23 mouse cellular contexts compared by ENCODE assay signal in genomic region chr13:36484391-36484790, GRCm38 (mm10).
"Had no signal": no experiment of that assay in that cellular context is flagged by ENCODE, and none has a peak within 500 bp of the region (broad histone marks: within the 10 kb centered on the region; RNA-seq: fewer than 3 reads in every experiment).

No protein-coding gene starts in this region.

- H3K4me1 ChIP-seq: hindbrain, embryonic 10.5 days; hindbrain, embryonic 12.5 days; intestine, embryonic 15.5 days; limb, embryonic 10.5 days; limb, embryonic 12.5 days had no signal

- H3K9me3 ChIP-seq: heart, embryonic 10.5 days; heart, embryonic 12.5 days; hindbrain, embryonic 10.5 days; hindbrain, embryonic 12.5 days; intestine, embryonic 15.5 days; limb, embryonic 10.5 days; limb, embryonic 12.5 days; liver, embryonic 13.5 days; liver, embryonic 15.5 days had no signal

- H3K4me2 ChIP-seq: heart, embryonic 12.5 days; hindbrain, embryonic 12.5 days; hindbrain, embryonic 14.5 days; intestine, embryonic 15.5 days; limb, embryonic 12.5 days; liver, embryonic 11.5 days; liver, embryonic 13.5 days; liver, embryonic 15.5 days had no signal

- ATAC-seq: hindbrain, embryonic 16.5 days; inflammation-experienced regulatory T-cells, adult 6 months; intestine, embryonic 15.5 days; intestine, postnatal 0 days; liver, postnatal 0 days had no signal

- H3K27ac ChIP-seq: gastrocnemius, adult 2 months; heart, embryonic 10.5 days; hindbrain, embryonic 10.5 days; hindbrain, embryonic 12.5 days; hindbrain, embryonic 14.5 days; intestine, embryonic 15.5 days; layer of hippocampus, adult 2 months; left cerebral cortex, adult 2 months; limb, embryonic 10.5 days; limb, embryonic 12.5 days; liver, embryonic 13.5 days; liver, embryonic 15.5 days had no signal

- DNase-seq: gastrocnemius, adult 2 months; gastrocnemius, postnatal 10 days; gastrocnemius, postnatal 25 days; heart, adult 18-20 months; heart, postnatal 10 days; heart, postnatal 4 days; liver, embryonic 13.5 days; liver, postnatal 0 days had no signal

- H3K4me3 ChIP-seq: gastrocnemius, adult 2 months; heart, embryonic 10.5 days; heart, embryonic 12.5 days; hindbrain, embryonic 10.5 days; hindbrain, embryonic 12.5 days; intestine, embryonic 15.5 days; layer of hippocampus, adult 2 months; left cerebral cortex, adult 2 months; limb, embryonic 10.5 days; limb, embryonic 12.5 days; liver, embryonic 13.5 days; liver, embryonic 15.5 days had no signal

- H3K36me3 ChIP-seq: heart, embryonic 10.5 days; heart, embryonic 12.5 days; hindbrain, embryonic 10.5 days; hindbrain, embryonic 12.5 days; intestine, embryonic 15.5 days; limb, embryonic 10.5 days; limb, embryonic 12.5 days; liver, embryonic 13.5 days; liver, embryonic 15.5 days had no signal

- H3K9ac ChIP-seq: heart, embryonic 12.5 days; hindbrain, embryonic 12.5 days; hindbrain, embryonic 14.5 days; intestine, embryonic 15.5 days; limb, embryonic 12.5 days; liver, embryonic 13.5 days; liver, embryonic 15.5 days; liver, postnatal 0 days had no signal

- H3K27me3 ChIP-seq: heart, embryonic 12.5 days; hindbrain, embryonic 12.5 days; intestine, embryonic 15.5 days; limb, embryonic 12.5 days; liver, embryonic 13.5 days; liver, embryonic 15.5 days had no signal
